Mouse (Mus musculus) lung, postnatal 10 days (tissue): Measurements from ENCODE around the gene Fanca.
"Not testable (repeated sequence)": the region's sequence is repeated elsewhere in the genome, so short reads cannot be mapped to it uniquely, and the experiment has no call there.

Experiments used
- DNase-seq: peaks from one replicate; pipeline ENCODE4 v3.0.0; 2021

Gene Fanca

GRCm38 (mm10) chr8:123330701-123331100, 12.3 kb upstream of the Fanca start:
- DNase-seq = no peak

GRCm38 (mm10) chr8:123329961-123330360, 11.6 kb upstream of the Fanca start:
- DNase-seq = no peak

GRCm38 (mm10) chr8:123329350-123329749, 11.0 kb upstream of the Fanca start:
- no peak for DNase-seq

- no peak for DNase-seq
Measured at GRCm38 (mm10) chr8:123328552-123328951, 10.2 kb upstream of the Fanca start.

GRCm38 (mm10) chr8:123319522-123320164, 1.3 kb upstream of the Fanca start:
- peak; percentile 62 for DNase-seq

- no peak for DNase-seq
Measured at GRCm38 (mm10) chr8:123317781-123318466, 452 bp downstream of the Fanca start.

- DNase-seq = no peak
Measured at GRCm38 (mm10) chr8:123308738-123309137, 9.6 kb downstream of the Fanca start.

GRCm38 (mm10) chr8:123298301-123298700, 20.1 kb downstream of the Fanca start:
- no peak for DNase-seq

GRCm38 (mm10) chr8:123292785-123293184, 25.6 kb downstream of the Fanca start:
- no peak for DNase-seq

GRCm38 (mm10) chr8:123292281-123292680, 26.1 kb downstream of the Fanca start:
- DNase-seq = no peak

GRCm38 (mm10) chr8:123291716-123292115, 26.7 kb downstream of the Fanca start:
- no peak for DNase-seq

GRCm38 (mm10) chr8:123290679-123291078, 27.7 kb downstream of the Fanca start:
- DNase-seq = no peak

GRCm38 (mm10) chr8:123290166-123290565, 28.2 kb downstream of the Fanca start:
- peak; percentile 54 for DNase-seq

GRCm38 (mm10) chr8:123287362-123287761, 31.0 kb downstream of the Fanca start:
- no peak for DNase-seq

- DNase-seq = no peak
Measured at GRCm38 (mm10) chr8:123284493-123284892, 33.9 kb downstream of the Fanca start.

GRCm38 (mm10) chr8:123283991-123284390, 34.4 kb downstream of the Fanca start:
- DNase-seq = peak; percentile 16

- not testable (repeated sequence) for DNase-seq
Measured at GRCm38 (mm10) chr8:123282994-123283393, 35.4 kb downstream of the Fanca start.

- DNase-seq = no peak
Measured at GRCm38 (mm10) chr8:123280302-123281094, 37.9 kb downstream of the Fanca start.

GRCm38 (mm10) chr8:123279828-123280227, 38.5 kb downstream of the Fanca start:
- no peak for DNase-seq

- DNase-seq = no peak
Measured at GRCm38 (mm10) chr8:123278445-123278844, 39.9 kb downstream of the Fanca start.

- no peak for DNase-seq
Measured at GRCm38 (mm10) chr8:123275096-123275495, 43.3 kb downstream of the Fanca start.

GRCm38 (mm10) chr8:123274447-123274846, 43.9 kb downstream of the Fanca start:
- no peak for DNase-seq

GRCm38 (mm10) chr8:123271901-123272300, 46.5 kb downstream of the Fanca start:
- no peak for DNase-seq

GRCm38 (mm10) chr8:123271147-123271546, 47.2 kb downstream of the Fanca start:
- DNase-seq = no peak
